Mouse (Mus musculus): ENCODE data around the gene Csrnp1.
"Not testable (repeated sequence)": the region's sequence is repeated elsewhere in the genome, so short reads cannot be mapped to it uniquely, and the experiment has no call there.

The Csrnp1 gene

GRCm38 (mm10) chr9:119984536-119985011, at the start of gene Csrnp1:
Csrnp1 (minus strand) TSS chr9:119984658.
- in situ Hi-C loops (cut with MboI), result no loop called here

GRCm38 (mm10) chr9:120032710-120033109, 48.3 kb upstream of the Csrnp1 start:
- in situ Hi-C loops (cut with MboI), result no loop called here

DNA sequence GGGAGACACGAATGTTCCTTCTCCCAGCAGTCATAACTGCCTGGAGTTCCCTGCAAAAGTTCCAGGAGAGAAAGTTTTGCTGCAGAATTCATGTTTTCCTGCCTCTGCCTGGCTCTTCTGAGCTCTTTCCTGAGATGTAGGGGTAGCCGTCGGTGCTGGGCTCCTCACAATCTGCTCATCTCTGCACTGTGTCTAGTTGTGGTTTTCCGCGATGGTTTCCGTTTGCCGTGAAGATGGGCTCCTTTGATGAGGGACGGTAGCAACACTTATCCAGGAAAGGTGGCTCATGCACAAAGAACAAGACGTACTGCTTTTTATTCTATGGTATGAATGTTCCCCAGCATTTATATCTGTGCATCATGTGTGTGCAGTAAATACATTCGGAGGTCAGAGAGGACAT, 46.0 kb upstream of the Csrnp1 start:
- in situ Hi-C loops (cut with MboI), result no loop called here

DNA sequence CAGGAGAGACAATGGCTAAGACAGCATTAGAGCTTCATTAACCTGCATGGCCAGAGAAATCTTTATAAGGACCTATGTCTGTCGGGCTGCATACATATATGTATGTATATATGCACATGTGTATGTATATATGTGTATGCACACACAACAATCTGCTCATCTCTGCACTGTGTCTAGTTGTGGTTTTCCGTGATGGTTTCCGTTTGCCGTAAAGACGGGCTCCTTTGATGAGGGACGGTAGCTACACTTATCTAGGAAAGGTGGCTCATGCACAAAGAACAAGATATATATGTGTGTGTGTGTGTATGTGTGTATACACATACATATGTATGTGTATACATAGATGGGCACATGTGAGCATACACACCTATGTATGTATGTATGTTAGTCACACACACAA, 45.4 kb upstream of the Csrnp1 start:
- in situ Hi-C loops (cut with MboI), result no loop called here

DNA sequence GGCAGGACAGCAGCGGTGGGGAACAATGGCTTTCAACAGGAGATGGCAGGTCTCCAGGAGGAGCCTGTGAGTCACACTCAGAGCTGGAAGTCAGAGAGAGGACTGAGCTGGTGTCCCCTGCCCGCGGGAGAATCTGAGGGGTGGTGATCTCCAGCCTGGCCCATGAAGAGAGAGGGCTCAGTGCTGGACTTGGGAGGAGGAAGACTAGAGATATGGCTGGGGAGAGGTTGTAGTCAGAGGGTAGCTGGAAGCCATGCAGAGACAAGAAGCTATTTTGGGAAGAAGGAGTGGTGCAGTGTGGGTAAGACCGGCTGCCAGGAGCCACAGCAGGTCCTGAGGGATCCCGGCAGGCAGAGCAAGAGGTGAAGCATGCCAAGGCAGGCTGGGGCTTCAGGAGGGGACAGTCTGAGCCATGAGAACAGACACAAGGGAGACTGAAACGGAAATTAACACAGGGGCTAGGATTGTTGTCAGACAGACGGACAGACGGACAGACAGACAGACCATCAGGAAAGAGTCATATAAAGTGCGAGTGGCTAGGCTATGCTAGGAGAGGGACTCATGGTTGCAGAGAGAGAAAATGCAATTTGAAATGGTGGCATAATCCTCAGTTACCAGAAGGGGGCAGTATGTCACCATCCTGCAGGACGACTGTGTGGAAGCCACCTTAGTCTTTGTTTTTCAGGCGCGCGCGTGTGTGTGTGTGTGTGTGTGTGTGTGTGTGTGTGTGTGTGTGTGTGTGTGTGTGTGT, 43.1 kb upstream of the Csrnp1 start:
- in situ Hi-C loops (cut with MboI), result no loop called here

GRCm38 (mm10) chr9:120024625-120025024, 40.2 kb upstream of the Csrnp1 start:
- in situ Hi-C loops (cut with MboI), result no loop called here

DNA sequence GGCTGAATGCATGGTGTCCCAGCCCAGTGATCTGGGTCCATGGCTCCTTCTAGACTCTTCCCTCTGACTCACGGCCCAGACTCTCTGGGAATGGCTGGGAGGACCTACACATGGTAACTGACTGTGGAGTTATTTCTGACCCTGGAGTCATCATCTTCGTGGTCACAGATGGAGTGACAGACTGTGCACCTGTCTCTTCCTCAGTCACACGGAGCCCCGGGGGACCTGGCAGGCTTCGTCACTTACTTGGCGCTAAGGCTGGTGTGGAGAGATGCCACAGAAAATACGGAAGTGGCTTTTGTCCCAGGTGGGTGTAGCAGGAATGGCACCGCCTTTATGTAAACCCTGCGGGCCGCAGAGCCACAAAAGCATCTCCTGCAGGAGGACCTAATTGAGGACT, 39.7 kb upstream of the Csrnp1 start:
- in situ Hi-C loops (cut with MboI), result no loop called here

DNA sequence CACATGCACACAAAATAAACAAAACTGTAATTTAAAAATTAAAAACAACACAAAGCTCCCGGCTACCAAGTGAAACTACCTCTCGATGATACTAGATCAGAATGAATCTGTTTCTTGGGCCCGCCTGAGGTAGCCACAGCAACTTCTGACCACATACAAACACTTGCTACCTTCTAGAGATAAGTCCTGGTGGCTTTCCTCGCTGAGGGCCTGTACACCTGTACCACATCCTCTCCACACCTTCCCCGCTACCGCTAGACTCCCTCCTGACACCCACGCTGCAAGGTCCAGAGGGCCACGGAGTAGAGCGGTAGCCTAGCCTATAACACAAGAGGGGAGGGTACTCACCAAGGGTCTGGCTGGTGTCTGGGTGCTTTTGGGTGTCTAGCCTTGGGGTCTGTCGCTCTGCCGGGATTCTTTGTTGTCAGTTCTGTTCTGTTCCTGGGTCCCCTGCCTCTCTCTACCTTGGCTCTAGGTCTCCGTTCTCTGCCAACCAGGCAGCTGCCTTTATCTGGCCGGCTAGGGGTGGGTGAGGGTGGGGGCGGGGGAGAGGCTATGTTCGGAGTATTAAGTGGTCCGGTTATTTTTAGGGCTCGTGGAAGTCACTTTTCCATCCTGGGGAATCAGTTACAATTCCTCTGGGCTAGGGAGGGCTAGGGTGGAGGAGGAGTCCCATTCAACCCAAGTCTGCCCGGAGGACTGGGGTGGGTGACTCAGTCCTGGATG, 38.8 kb upstream of the Csrnp1 start, which contains the start of gene Xirp1:
Xirp1 (minus strand) TSS at position 513 of the 726 bp plus-strand sequence.
- in situ Hi-C loops (cut with MboI), result no loop called here

DNA sequence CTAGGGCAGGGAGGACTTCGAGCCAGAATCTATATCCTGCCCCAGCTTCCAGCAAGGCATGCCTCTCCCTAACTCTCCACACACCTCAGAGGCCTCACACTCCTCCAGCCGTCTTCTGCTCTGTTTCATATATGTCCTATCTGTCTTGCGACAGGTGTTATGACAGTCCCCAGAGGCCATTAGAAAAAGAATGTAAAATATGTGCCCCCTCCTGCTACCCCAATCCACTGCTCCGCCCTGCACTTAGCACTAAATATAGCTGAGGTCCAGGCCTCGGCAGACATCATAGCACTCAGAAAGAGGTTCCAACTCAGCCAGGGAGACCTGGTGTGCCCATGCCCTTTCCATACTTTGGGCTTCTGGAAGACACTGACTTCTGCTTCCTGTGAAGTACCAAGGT, 36.7 kb upstream of the Csrnp1 start:
- in situ Hi-C loops (cut with MboI), result no loop called here

GRCm38 (mm10) chr9:120020285-120020890, 35.9 kb upstream of the Csrnp1 start:
- in situ Hi-C loops (cut with MboI), result no loop called here

DNA sequence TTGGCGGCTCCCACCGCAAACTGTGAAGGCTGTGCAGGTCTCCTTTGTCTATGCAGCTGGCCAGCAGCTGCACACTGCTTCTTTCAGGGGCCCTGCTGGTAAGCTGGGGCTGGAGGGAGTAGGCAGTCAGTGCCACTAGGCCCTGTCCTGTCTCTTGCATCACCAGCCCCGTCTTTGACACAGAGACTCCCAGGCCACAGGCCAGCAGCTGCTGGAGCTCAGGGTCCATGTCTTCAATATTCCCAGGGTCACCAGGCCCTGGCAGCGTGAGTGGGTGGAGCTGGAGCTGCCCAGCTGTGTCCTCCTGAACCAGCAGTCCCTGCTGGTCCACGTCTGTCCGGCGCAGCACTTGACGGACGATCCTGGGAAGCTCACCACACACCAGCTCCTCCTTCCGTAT, 32.5 kb upstream of the Csrnp1 start:
- in situ Hi-C loops (cut with MboI), result loop anchor here (5.0 kb wide), 1 partner anchor 50 kb away; no protein-coding TSS in a partner anchor

DNA sequence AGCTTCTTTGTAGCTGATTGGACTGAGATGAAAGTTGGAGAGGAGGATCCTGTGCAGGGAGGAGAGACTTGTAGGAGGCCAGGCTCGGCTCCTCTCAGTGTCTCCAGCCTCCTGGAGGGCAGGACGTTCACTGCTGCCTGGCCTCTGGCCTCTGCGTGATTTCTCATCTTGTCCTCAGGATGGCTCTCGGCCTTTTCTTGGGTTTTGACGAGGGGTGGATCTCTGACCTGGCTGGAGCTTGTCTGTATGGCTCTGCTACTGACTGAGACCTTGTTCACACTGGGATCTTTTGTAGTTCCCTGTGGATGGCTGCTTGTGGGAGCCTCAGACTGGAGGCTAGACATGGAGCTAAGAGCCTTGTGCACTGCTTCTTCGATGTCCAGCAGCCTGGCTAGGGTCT, 30.4 kb upstream of the Csrnp1 start:
- in situ Hi-C loops (cut with MboI), result loop anchor here (5.0 kb wide), 1 partner anchor 48 kb away; no protein-coding TSS in a partner anchor

- in situ Hi-C loops (cut with MboI), result no loop called here
These were observed 28.9 kb upstream of the Csrnp1 start for GRCm38 (mm10) chr9:120013251-120013820.

DNA sequence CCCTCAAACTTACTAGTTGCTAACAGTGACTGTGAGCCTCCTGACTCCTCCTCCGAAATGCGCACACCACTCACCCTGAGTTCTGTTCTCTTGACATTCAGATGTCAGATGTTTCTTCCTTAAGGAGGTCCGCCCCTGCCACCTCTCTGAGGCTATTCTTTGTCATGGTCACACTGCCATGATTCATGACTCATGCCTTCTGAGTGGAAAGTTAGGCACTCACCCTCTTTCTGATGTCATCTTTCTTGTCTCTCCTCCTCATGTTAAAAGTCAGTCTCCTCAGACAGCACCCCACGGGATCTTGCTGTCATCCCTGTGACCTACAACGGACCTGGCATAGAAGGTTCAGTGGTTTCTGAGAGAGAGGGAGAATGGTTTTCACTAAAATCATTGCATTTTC, 28.3 kb upstream of the Csrnp1 start:
- in situ Hi-C loops (cut with MboI), result no loop called here

- in situ Hi-C loops (cut with MboI), result not testable (repeated sequence)
These were observed 27.7 kb upstream of the Csrnp1 start for GRCm38 (mm10) chr9:120012161-120012560.

DNA sequence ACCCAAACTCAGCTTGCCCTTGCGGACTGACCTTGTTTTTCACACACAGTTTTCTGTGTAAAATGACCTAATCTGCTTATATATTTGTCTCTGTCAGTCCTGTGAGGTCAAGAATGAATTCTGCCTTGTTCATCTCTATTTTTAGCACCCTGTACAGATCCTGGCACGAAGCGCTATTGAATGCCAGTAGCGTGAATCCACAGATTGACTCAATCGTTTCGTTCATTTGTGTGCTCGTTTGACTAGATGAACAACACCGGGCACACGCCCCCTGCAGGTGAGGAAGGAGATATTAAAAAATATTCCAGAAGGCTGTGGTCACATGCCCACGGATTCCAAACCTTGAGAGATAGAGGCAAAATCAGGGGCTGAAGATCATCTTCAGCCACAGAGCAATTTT, 27.1 kb upstream of the Csrnp1 start:
- in situ Hi-C loops (cut with MboI), result no loop called here

- in situ Hi-C loops (cut with MboI), result no loop called here
These were observed 26.5 kb upstream of the Csrnp1 start for GRCm38 (mm10) chr9:120010781-120011511.

DNA sequence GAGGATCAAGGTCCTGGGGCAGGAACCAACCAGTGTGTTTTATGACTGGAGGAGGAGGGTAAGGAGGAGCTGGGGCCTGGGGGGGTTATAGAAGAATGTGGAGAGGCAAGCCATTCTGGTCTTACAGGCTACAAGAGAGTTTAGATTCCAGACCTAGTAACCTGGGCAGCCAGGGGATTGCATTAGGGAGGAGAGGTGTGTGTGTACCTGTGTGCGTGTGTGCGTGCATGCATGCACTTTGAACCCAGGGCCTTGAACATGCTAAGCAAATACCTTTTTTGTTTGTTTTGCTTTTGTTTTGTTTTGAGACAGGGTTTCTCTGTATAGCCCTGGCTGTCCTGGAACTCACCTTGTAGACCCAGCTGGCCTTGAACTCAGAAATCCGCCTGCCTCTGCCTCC, 25.4 kb upstream of the Csrnp1 start:
- in situ Hi-C loops (cut with MboI), result no loop called here

DNA sequence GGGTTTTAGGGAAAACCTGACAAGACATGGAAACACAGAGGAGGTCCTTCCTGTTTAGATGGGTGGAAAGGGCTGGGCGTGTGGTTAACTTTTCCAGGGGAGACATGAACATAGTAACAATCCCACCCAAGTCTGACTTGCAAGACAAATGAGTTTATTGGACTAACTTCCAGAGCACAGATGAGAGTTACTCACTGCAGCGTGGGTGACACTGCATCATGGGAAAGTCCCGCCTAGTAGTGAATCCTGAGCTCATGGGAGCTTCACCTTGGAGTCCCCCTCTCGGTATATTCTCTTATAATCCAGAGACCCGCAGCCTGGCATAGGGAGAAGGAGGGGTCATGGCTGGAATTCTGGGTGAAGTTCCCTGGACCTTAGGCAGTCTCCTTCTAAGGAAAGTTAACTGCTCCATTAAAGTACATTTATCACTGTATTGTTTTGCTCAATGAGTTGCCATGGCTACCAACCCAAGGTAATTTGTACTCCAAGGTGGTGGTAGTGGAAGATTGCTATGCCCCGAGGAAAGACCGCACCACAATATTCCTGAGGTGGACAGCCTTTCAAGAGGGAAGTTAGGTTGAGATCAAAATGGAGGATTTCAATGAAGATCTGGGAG, 24.9 kb upstream of the Csrnp1 start:
- in situ Hi-C loops (cut with MboI), result no loop called here

DNA sequence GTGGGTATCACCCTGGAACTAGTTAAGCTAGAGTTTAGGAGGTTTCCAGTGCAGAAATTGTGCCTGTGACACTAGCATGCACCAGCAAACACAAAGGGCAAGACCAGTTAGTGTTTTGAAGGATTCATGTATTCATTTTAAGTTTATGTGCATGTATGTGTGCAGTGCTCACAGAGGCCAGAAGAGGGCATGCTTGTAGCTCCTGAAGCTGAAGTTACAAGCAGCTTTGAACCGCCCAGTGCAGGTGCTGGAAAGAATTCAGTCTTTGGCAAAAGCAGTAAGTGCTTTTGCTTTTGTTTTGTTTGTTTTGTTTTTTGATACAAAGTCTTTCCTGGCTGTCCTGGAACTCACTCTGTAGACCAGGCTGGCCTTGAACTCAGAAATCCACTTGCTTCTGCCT, 23.4 kb upstream of the Csrnp1 start:
- in situ Hi-C loops (cut with MboI), result no loop called here

DNA sequence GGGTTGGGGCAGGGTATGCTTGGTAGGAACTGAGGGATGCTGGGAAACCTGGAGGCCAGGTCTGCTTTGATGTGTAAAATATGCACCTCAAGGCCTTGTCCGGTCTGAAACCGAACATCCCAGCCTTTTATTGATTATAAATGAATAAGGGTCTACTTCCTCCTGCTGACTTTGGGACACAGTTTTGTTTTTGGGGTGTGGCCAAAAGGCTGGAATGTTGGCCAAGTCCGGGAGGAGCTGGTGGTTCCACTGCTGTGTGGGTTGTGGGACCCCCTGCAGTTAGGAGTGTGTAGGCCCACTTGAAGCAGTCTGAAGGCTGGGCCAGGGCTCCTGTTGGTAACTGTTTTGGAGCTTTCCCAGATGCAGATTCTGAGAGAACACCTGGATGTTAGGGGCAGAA, 21.5 kb upstream of the Csrnp1 start:
- in situ Hi-C loops (cut with MboI), result no loop called here

Data from mature B cell (primary cell).